Mouse (Mus musculus) c-Kit-negative CD71-positive TER-119-positive erythroid progenitor cells, embryonic 14.5 days (primary cell): ENCODE results near the gene Kif18a.

Experiments
- DNase-seq: peaks from one replicate; pipeline ENCODE4 v3.0.0-alpha.2; 2013; ENCODE audit warnings: low read depth, low spot score

The Kif18a gene

DNA sequence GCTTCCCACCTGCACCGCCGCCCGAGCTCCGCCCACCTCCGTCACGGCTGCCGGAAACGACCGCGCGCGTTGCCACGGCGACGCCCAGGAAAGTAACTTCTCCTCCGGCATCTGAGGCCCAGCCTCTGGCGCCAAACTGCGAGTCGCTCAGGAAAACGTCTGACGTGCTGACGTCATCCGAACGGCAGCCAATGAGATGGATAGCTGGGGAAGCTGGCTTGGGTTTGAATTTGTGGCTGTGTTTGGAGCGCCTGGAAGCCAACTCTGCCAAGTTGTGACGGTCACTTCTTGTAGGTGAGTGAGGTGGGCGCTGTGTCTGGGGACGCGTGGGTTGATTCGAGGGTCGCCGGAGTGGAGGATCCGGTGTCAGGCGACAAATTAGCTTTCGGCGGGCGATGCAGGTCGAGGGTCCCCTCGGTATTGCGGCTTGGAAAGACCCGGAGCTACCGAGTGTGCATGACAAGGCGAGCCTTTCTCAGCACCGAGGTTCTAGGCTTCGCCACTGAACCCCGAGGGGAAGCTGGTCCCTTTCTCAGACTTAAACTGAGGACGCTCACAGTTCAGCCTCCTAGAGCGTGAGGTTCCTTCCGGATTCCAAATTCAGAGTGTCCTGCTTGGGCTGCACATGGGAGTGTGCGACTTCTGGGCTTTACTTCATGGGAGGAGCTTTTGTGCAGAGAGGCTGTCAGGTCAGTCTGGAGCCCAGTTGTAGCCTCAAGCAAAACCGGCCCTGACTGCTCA, at the start of gene Kif18a, which contains the start of gene Mettl15:
Gene Kif18a, plus strand, starts transcription at position 139 of the 741 bp plus-strand sequence.
Gene Mettl15, minus strand, starts transcription at position 149 of the 741 bp plus-strand sequence.
- peak; percentile 96 for DNase-seq

DNA sequence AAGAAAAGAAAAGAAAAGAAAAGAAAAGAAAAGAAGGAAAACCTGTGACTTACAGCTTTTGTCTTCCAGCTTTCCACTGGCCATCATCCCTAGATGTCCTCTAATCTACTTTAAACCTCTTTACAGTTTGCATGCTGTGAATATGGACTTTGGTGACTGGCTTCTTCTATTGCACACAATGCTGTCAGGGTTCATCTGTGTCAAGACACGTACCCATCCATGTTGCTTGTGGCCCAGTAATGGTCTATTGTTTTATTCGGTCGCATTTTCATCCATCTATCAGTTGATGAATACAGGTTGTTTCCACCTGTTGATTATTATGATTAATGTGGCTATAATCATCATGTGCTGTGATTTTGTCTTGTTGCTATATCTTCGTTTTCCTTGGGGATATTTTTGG, 46.7 kb upstream of the Kif18a start:
- DNase-seq = no peak

DNA sequence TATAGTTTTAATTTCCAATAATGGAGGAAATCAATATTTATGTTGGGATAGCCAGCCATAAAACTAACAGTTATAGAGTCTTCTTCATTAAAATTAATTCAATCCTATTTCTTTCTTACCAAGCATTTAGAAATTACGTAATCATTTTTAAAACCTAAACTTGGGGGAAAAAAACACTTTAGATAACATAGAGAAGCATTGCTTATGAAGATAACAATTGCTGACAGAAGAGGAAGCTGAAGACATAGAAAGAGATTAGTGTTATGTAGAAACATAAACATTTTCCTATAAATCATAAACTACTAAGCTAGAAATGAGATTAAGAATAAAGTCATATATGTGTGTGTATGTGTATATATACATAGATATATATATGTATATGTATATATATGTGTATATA, 44.8 kb upstream of the Kif18a start:
- no peak for DNase-seq

DNA sequence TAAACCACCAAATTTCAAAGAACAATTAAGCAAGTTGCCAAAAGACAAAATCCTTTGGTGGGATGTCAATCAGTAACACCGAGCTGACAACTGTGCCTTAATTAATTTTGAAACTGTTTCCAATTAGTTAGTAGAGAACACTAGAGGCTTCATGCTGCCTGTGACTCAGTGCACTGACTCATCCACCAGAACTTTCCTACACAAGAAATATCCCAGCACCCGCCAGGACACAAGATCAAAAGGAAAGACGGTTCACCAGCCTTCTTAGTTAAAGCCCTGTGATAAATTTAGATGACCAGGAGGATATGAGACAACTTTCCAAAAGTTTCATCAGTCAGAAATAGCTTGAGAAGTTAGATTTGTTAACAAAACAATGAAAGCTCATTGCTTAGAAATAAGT, 38.6 kb upstream of the Kif18a start:
- no peak for DNase-seq

DNA sequence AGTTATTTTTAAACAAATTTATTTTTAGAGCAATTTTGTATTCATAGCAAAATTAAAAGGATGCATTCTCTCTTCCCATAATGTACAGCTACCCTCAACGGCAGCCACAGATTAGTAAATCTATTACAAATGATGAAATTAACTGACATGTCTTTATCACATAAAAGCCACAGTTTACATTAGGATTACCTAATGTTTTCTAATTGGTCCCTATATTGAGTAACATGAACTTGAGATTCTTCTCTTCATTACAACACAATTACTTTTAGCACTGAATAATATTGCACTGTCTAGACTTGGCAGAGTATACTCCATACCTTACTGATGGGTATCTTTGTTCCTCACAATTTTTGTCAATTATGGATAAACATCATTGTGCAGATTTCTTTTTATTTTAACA, 17.8 kb upstream of the Kif18a start:
- DNase-seq = no peak

DNA sequence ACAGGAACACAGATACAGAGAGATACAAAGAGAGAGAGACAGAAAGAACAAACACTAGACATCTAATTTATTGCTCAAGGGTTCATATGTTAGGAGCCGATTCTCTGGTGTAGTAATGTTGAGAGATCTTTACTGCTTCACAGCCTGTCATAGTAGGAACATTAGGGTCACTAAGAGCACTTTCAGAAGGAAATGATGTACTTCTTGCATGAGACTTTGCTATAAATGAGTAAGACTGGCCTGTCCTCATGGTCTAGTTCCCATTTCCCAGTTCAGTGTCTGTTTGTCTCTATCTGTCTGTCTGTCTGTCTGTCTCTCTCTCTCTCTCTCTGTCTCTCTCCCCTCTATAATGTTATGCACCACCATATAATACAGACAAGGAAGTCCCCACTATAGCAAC, 7.4 kb upstream of the Kif18a start:
- no peak for DNase-seq

DNA sequence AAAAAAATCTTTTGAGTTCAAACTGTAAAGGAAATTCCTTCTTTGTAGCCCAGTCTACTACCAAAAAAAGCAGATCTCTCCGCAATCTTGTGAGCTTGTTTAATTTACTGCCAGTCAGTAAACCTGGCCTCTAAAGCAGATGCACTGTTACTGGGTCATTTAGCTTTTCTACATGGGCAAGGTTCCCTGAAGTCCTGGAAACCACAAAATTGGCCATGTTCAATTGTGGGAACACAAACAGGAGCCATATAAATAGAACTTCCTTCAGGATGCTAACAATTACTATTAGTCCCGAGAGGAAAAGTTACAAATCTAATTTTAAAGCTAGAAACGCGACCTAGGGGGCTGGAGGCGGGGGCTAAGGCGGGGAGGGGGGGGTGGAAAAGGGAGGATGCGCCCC, 2.9 kb upstream of the Kif18a start:
- no peak for DNase-seq

DNA sequence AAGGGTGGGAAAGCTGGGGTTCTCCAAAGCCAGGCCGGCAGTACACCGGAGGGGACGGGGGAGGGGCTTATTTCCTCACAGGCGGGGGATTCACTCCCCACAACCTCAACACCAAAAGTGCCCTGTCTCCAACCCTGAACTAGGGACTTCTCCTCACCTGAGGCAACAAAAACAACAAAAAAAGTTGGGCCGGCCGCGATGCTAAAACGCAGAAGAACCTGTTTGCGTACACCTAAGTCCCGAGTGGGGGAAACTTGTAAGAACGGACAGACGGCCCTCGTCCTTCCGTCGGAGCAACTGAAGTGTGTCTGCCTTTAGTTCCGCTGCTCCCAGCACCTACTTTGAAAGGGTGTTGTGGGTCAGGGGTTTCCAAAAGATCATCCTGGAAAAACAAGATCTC, 2.5 kb upstream of the Kif18a start:
- DNase-seq = peak; percentile 44

DNA sequence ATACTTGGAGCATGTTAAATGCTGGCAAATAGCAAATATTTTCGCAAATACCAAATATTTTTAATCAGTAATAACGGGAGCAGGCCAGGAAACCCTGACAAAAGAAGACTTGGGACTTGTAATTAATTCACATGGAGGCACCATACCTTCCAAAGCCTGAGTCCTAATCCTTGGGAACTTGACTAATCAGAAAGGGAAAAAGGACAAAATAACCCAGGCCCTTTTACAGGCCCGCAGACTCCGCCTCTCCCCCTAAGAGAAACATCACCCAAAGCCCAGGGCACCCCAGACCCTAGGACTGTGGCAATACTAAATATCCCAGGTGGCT, 302 bp upstream of the Kif18a start:
- no peak for DNase-seq

DNA sequence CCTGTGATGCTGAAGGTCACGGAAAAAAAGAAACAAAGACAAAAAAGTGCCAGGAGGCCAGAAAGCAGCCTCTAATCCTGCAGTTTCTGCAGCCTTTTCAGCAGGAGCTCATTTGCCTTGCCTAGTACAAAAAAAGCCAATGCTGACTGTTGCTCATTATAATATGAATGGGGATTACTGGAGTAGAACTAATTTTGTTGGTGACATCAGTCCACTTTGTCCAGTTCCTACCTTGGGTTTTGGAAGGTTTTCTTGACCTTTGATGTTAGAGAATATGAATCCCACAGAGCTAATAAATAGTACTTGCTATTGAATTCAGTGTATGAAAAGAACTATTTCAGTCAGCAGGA, 778 bp downstream of the Kif18a start:
- no peak for DNase-seq

DNA sequence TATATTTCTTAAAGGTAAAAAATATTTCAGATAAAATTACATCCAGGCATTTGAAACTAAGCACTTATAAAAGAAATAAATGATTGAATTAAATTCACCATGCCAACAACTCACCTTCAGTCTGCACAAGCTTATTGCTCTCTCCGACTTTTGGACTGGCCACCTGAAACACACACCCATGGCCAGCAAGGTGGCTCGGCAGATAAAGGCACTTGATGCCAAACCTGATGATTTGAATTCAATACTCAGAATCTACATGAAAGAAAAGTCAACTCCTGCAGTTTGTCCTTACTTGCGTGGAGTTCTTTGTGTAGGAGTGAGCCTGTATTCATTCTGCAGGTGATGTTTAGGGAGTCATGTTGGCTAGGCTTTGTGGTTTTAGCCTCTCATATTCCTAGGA, 3.6 kb downstream of the Kif18a start:
- DNase-seq = peak; percentile 71

DNA sequence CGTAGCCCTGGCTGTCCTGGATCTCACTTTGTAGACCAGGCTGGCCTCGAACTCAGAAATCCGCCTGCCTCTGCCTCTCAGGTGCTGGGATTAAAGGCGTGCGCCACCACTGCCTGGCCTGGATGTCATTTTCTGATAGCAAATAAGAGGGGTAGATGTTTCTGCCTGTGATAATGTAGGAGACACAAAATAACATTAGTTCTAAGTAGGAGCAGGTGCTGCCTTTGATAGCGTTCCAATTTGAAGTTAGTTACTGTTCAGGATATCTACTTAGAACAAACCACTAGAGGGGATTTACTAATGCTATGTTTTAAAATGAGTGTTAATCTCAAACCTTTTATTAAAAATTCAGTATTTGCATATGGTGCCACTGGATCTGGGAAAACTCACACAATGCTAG, 8.8 kb downstream of the Kif18a start:
- DNase-seq = no peak

DNA sequence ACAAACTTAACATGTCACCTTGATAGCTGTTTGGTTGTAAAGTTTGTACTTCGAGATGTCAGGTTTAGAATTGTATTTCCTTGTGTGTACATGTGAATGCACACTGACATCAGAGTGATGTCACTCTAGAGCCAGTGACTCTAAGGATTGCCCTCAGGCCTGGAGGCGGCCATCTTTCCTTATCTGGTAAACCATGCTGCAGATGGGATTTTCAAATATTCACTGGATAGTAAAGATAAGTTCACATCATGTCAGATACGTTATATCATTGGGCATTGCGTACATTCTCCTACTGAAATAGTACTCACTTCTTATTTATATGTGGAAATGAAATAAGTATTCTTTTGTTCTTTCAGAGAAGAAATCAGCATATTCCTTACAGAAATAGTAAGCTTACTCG, 15.7 kb downstream of the Kif18a start:
- DNase-seq = no peak

DNA sequence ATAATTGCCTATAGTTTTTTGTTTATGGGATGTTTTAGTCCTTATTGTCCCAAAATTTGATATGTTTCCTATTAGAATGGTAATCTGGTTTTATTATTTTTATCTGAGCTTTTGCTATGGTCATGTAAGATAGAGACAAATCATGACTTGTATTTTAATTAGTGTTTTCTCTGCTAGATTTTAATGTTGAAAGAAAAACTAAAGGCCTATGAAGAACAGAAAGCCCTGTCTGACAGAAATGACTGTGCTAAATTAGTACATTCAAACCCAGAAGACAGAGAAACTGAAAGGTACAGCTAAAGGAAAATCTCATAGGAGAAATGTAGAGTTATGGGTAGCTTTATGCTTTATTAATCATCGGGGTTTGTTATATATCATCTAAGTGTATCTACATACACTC, 17.6 kb downstream of the Kif18a start:
- no peak for DNase-seq

DNA sequence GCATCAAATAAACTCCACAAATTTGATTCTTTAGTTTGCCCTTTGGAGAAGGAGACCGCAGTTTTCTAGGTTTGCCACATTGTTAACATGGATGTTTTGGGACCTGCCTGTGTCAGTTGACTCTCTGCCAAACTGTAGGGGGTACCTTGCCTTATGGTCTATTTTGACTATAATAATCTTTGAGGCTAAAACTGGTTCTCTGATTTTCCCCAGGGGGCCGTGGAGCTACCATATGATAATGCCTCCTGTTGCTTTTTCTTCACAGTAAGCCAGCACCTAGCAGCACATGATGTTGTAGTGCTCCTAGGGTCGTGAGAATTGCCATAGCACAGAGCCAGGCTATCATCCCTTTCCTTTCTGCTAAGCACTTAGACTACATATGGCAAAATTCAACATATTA, 21.7 kb downstream of the Kif18a start:
- DNase-seq = no peak

DNA sequence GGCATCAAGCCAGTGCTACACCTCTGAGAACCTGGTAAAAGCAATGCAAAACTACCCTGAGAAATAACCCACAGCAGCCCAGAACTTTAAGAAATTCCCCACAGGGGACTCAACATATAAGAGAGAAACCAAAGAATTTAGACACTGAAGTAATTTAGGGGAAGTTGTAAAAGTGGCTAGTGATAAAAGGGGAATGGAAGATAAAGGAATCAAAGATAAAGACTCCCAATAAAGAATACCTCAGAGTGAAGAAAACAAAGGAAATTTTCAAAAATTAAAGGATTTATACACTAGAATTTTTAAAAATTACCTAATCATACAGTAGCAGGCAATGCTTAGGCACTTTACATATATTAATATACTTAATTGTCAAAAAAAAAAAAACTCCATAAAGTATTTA, 23.1 kb downstream of the Kif18a start:
- DNase-seq = no peak

DNA sequence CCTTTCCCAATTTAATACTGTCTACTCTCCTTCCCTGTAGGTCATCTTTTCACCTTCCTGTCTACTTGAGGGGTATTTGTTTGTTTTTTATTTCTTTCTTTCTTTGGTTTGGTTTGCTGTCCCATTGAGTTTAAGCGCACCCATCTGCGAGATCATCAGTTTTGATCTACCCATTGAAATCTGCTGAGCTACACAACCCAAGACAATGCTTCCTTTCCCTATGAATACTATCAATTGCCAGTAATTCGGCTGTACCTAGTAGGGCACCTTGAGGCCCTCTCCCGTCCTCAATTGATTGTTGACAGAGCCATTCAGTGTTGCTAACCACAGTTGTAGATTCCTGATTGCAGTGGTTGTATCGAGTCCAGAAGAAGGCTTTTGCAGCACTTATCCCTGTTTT, 30.8 kb downstream of the Kif18a start:
- no peak for DNase-seq

DNA sequence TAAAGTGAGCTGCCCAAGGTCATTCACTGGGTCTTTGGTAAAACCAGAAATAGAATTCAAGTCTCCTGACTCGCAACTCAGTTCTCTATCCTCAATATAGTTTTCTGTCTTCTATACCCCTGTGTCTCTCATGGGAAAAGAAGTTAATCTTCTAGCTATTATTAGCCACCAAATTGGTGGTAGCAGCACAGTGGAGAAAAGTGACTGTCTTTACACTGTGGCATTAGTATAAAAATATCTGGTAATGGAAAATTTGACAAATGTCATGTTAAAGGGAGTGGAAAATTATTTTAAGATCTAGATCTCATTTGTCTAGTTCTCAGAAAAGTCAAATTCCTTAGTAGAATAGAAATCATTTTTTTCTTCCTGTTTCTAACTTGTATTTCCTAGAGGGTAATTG, 51.3 kb downstream of the Kif18a start:
- no peak for DNase-seq

DNA sequence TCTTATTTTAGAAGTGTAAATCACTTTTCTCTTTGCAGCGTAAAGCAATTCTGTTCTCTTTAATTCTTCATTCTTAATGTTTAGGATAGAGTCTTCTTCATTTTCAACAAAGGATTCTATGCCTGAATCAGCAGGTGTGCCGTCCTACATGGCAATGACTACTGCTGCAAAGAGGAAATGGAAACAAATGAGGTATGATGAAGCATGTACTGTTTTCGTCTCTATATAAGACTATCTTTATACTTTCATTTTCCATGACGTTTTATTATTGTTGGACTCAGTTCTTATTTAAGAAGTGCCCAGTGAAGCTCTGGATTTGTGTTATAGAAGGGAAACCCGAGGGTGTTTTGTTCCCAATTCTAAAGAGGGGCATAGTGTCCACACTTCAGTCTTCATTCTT, 53.7 kb downstream of the Kif18a start:
- no peak for DNase-seq

DNA sequence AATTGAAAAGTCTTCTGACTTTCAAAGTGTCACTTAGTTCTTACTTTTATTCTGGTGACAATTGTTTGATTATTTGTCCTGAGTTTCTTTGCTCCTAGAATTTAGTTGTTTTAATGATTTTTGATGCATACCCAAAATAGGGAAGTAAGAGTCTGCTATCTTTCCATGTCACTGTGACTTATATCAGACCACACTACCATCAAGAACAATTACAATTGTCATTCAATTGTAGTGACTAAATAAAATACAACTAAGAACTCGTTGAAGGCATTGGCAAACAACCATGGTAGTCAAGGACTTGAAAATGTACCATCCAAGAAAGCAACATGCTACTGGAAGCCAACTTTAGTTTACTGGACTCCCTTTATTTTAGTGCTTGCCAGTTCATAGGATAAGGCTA, 55.2 kb downstream of the Kif18a start:
- no peak for DNase-seq

DNA sequence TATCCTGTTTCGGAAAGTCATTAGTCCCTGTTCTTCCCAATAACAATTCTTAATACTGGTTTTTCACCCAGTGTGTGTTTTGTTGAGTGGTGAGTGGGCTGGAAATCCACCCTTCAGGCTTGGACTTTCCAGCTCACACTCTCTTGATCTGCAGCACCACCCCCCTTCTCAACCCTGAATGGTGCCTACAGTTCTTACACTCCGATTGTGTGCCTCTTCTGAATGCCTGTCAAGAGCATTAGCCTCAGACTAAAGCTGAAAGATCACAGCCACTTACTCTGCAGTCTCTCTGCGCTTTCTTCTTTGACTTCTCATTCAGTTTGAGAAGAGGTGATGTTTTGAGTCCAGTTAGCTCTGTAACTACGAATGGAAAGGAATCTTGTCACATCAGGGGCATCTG, 64.8 kb downstream of the Kif18a start:
- DNase-seq = no peak

DNA sequence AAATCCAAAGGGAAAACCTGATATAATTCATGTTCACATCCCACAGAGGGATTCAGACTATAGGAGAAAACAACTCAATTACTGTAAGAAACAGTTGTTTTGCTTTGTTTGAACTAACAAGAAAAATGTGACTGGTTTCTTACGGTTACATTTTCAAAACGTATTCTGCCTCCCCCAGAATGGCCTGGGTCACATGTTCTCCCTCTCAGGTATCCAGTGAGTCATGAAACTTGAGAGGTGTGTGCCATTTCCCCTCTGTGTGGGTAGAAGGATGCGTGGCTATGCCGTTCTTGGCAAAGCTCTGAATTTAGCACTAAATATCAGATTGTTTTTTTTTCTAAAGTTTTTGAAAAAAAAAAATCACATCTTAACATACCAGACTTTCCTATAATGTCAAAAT, 68.2 kb downstream of the Kif18a start:
- no peak for DNase-seq

DNA sequence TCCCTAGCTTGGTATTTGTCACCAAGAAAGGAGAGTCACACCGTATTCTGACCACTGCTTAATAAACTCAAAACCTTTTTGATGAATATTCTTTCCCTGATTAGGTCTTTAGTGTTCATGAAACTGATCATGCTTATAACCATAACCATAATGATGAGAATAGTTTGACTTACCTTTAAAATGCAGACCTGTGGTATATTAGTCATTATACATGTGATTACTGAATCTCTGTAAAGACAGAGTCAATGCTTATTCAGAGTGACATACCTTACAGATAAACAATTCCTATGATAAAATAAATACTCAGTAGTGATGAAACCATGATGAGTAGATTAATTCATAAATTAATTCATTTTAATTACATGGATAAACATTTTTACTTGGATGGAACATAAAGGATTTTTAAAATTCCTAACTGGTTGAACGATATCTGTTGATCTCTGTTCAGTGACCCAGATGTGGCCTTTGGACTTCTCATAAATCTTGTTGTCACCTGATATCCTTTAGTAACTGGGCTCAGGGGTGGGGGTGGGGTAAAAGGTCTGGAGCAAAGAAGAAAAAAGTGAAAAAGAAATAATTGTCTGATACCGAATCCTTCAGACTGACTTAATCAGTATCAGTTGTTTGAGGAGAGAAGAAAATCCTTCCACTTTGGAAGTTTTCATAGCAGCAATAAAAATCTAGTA, 78.1 kb downstream of the Kif18a start:
- DNase-seq = no peak

DNA sequence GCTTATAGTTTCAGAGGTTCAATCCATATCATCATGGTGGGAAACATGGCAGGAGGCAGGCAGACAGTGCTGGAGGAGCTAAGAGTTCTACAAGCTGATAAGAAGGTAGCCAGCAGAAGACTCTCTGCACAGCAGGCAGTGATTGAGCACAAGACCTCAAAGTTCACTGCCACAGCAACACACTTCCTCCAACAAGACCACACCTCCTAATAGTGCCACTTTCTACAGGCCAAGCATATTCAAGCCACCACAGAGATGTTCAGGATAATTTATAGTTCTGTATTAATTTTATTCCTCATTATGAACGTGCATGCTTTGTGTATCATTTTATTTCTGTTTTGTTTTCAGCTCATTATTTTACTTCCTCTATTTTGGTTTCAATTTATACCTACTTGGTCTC, 85.4 kb downstream of the Kif18a start:
- no peak for DNase-seq
